Mouse (Mus musculus) left cerebral cortex, adult 11 months (tissue): Measurements from ENCODE around the gene Set.
"Not testable (repeated sequence)": the region's sequence is repeated elsewhere in the genome, so short reads cannot be mapped to it uniquely, and the experiment has no call there.

Source experiments
- DNase-seq: peaks from one replicate; pipeline ENCODE4 v3.0.0; 2022; ENCODE audit warnings: low spot score

Gene Set

DNA sequence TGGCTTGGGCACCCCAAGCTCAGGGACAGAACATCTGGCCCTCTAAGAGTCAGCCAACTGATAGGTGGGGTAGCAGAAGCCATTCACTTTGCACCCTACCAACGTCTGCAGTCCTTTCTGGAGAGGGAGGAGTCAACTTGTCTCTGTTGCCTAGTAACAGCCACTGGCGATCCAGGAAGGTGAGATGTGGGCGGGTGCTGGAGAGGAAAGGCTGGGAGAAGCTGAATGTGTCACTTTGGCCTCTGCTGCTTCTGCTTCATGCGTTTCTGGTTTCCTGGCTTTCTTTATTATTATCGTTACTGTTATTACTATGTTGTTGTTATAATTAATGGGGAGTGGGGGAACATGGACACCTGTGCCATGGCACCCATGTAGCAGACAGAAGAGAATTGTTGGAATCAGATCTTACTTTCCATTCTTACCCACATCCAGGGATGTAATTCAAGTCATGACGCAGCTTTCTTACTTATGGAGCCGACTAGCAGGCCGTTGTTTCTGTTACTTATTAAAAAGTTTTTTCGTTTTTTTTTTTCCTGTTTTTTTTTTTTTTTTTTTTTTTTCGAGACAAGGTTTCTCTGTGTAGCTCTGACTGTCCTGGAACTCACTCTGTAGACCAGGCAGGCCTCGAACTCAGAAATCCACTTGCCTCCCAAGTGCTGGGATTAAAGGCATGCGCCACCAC is at the start of gene Set:
TSS of gene Set (plus strand) at position 156 of the 682 bp plus-strand sequence.
- no peak for DNase-seq

DNA sequence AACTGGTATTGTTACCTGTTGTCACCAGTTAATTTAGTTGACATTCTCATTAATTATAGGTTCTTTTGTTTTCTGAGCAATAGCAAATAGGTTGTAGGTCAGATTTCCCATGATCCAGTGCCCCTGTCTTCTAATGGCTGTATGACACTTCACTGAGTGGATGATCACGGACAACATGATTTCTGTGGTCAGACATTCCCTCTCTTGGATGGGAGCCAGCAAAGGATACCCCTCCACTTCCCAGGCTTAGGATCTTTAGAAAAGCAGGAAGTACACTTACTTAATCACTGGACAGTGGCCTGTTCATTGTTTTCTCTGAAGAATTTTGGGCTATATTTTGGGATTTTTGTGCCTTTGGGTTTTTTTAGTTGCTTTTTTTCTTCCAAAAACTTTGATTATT is 48.1 kb upstream of the Set start:
- DNase-seq: no peak

DNA sequence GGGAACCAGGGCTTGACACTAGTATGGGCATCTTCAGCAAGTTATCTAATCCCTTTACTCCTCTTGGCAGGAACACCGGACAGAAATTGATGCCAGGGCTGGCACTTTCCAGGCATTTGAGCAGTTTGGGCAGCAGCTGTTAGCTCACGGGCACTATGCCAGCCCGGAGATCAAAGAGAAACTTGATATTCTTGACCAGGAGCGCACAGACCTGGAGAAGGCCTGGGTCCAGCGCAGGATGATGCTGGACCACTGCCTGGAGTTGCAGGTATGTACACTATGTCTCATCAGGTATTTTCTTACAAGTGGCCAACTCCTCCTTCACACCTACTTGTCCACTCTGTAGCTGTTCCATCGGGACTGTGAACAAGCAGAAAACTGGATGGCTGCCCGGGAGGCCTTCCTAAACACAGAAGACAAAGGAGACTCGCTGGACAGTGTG is 46.3 kb upstream of the Set start:
- DNase-seq: no peak

DNA sequence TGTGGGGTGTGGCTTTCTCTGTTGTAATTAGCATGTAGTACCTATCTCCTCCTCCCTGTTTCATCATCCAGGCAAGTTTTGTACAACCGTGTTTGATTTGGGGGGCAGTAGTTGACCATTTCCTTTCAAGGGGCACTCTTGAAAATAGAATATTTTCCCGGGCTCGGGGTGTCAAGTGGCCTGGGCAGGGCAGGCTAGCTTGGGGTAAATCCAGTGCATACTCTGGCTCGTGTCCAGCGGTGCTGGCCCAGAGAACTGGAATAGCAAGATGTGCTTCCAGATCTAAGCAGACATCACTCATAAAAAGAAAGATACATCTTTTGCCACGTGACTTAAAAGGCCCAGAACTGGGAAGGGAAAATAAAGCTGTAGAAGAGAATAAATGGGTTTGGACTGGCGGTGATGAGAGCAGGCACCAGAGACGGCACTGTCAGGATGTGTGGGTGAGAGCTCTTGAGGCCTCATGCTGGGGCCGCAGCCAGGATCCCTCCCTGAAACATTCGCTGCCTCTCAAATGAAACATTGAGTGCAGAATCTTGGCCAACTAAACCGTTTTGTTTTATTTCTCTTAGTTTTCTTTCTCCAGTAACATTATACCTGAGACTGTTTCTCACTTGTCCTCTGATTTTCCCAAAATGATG is 42.7 kb upstream of the Set start:
- no peak for DNase-seq

DNA sequence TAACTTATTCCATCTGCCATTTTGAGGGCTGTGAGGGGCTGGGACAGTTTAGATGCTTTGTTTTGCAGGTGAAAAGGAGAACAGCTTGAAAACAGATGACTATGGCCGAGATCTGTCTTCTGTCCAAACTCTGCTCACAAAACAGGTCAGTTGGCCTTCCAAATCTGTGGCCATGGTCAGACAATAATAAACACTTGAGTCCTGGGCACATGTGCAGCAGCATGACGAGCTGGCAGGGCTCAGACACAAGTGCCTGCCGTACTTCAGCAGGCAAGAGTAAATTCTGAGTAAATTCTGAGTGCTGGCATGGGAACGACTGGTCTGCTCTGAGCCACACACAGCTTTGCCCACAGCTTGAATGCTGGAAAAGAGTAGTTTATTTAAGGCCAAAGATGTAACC is 31.7 kb upstream of the Set start:
- no peak for DNase-seq

DNA sequence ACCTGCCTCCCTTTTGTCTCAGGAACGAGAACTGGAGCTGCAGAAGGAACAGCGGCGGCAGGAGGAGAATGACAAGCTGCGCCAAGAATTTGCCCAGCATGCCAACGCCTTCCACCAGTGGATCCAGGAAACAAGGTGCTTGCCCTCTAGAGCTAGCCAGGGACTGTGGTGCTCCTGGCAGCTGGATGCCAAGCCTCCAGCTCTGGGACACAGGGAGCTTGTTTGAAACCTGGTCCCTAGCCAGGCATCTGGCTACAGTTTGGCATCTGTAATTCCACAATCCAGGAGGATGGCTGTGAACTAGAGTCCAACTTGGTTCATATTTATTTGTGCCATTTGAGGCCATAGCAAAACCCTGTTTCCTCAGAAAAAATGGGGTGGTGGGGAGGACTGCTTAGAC is 30.2 kb upstream of the Set start:
- no peak for DNase-seq

DNA sequence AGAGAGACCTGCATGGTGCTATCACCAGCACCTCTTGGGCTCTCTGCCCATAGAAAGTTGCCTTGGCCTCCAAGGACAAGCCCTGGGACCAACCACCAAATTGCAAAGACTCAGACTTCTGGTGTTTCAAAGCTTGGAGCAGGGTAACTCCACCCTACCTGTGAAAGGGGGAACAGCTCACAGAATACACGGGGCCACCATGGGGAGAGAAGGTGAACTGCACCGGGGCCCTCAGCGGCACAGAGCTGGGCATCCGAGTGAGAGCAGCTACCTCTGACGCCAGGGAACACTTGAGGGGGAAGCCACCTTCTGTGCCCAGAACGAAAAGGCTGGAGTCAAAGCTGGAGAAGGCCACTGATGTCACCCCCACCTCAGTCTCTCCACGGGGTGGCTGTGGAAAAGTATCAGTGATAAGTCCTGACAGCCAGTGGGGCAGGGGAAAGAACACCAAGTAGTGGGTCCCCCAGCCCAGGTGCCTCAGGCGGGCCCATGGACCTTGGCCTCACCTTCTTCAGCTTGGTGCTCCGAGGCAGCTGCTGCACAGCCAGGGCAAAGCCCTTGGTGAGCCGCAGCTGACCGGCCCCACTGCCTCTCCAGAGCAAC is 24.8 kb upstream of the Set start:
- no peak for DNase-seq

DNA sequence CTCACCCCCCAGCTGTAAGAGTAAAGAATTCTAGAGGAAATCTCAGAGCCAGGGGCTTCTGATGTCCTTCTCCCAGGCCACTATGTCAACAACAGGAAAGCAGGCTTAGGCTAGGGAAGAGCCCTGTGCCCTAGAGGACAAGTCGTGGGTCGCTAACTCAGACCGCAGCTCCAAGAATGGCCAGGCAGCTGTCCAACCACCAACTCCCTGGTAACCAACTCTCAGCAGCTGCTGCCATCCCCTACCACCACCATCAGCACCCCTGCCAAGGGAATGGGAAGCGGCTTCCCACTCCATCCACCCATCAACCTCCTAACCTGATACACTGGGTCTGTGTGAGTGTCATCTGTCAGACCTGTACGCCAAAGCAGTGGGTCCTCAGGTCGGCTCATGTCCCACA is 24.2 kb upstream of the Set start:
- DNase-seq: no peak

DNA sequence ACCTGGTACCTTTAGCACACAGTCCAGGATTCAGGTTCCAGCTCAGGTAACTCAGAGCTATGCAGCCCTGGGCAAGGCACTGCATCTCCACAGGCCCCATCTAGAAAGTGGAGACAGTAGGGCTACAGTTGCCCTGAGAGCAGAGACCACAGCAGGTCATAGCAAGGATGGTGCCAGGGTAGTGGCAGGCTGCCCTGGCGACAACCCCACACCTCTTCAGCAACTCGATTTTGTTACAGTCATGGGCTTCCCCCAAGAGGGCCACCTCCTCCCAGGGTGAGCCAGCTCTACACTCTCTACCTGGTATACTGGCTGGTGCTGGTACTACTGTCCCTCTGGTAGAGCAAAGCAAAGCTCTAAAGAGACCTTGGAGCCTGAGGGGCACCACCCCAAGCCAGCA is 19.4 kb upstream of the Set start:
- DNase-seq: no peak

DNA sequence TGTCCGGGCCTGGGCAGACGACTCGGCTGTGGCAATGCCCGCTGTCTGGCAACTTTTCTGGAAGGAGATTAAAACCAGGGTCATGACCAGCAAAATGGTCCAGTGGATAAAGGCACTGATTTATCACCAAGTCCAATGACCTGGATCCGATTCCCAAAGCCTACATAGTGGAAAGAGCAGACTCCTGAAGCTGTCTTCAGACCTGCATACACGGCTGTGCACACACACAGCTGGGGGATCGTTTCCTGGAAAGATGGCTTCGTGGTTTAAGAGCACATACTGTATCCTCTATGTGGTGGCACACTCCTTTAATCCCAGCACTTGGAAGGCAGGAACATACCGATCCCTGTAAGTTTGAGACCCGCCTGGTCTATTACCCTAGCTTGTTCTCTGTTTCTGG is 18.8 kb upstream of the Set start:
- DNase-seq: no peak

DNA sequence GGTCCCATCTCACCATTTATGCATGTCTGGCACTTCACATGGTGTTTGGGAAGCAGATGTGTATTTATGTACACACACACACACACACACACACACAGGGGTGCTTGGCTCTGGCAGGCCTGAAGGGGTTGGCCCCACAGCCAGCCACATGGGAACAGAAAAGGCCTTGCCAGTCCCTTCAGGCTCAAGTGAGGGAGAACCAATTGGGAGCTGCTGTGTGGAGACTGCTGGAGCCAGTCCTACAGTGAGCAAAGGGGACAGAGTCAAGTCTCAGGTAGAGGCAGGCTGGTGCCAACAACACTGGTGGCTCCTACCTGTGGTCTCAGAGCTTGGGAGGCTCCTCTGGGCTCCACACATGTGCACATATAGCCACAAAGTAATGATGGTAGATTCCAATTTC is 17.5 kb upstream of the Set start:
- no peak for DNase-seq

DNA sequence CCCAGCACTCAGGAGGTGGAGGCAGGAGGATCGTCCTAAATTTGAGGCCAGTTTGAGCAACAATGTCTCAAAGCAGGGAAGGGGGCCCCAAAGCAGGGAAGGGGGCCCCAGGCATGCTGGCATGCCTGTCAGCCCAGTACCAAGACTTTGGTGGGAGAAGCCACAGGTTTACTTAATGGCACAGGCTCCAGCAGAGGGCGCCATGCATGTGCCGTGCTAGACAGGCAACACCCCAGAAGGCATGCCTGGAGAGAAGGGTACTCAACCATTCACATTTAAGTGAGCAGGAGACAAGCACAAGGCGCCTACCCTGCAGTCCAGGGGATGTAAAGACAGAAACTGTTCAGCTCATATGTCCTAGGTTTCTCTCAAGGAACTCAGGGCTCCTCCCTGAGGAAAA is 14.7 kb upstream of the Set start:
- no peak for DNase-seq

DNA sequence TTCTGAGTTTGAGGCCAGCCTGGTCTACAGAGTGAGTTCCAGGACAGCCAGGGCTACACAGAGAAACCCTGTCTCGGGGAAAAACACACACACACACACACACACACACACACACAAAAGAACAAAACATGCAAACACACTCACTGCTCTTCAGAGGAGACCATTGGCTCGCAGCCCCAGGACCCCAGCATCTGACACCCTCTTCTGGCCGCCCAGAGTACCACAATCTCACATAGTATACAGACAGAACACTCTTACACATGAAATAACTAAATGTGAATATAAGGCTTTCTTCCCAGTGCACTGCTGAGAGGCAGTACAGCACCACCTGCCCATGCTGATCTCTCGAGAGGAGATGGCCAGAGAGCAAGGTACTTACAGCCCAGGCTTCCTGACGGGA is 12.6 kb upstream of the Set start:
- DNase-seq: no peak

DNA sequence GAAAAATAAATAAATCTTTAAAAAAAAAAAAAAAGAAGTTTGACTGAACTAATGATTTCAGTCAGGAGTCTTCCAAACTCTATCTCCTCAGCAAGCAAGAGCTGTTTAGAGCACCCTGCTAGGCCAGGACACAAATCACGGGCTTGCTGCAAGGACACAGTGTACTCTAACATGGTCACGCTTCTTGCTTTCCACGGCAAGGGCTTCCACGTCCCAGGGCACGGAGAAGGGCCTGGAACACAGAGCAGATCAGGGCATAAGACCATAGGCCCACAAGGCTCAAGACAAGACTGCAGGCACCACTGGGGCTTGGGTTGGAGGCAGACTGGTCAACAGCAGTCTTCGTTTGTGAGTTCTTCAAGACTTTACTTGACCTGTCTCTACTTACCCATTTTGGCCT is 10.1 kb upstream of the Set start:
- no peak for DNase-seq

DNA sequence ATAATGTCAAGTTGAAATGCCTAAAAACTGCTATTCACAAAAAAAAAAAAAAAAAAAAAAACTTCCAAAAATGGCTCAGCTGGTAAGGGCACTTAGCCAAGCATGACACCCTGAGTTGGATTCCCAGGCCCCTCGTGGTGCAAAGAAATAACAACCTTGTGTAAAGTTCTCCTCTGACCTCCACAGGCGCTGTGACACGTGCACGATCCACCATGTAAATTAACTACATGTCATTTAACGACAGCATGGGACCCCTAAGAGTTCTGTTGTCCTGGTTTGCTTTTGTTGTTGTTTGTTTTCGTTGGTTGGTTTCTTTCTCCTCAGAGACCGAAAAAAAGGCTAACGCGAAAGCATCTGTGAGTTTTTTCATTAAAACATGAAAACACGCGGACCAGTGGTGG is 9.1 kb upstream of the Set start:
- DNase-seq: no peak

DNA sequence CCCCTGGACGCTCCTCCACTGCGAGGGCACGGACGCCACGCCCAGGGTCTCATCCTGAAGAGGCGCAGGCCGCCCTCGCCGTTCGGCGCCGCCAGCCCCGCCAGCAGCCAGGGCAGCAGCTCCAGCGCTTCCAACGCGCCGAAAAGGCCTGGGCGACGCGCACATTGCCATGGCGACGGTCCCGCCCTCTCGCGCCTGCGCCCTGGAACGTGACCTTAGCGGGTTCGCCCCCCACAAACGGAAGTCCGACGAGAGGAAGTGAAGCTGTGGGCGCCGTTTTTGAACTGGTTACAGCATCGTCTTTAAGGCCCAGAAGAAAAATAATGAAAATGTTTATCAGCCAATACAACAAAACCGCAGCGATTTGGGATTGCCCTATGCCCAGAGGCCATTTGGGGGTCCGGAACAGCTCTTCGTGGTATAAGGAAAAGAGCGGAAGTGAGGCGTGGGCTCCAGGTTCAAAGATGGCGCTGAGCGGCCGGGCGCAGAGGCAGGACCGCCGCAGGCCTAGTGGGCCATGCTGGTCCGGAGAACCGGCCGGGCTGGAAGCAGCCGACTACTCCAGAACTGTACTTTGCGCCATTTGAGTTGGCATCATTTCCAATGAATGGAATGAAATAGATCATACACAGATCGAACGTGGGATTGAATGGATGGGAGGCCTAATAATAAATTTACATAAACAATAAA is 8.3 kb upstream of the Set start, which contains the start of gene Wdr34:
TSS of gene Wdr34 (minus strand) at position 183 of the 690 bp plus-strand sequence.
- DNase-seq: peak; percentile 93

DNA sequence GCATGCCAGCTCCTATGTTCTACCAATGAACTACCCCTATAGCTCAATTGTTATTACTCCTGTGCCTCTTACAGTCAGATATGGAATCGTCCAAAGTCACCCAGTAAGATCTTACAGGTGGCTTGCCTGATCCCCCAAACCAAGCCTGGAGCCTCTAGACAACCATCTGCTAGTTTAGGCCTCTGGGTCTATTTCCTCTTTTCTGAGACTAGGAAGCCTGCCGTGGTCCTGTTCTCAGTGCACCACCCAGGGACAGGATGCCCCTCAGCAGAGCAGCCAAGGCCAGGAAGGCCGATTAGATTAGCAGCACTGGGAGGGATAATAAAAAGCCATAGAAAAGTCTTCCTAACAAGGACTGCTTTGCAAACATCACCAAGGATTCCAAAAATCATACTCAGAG is 7.3 kb upstream of the Set start:
- no peak for DNase-seq

DNA sequence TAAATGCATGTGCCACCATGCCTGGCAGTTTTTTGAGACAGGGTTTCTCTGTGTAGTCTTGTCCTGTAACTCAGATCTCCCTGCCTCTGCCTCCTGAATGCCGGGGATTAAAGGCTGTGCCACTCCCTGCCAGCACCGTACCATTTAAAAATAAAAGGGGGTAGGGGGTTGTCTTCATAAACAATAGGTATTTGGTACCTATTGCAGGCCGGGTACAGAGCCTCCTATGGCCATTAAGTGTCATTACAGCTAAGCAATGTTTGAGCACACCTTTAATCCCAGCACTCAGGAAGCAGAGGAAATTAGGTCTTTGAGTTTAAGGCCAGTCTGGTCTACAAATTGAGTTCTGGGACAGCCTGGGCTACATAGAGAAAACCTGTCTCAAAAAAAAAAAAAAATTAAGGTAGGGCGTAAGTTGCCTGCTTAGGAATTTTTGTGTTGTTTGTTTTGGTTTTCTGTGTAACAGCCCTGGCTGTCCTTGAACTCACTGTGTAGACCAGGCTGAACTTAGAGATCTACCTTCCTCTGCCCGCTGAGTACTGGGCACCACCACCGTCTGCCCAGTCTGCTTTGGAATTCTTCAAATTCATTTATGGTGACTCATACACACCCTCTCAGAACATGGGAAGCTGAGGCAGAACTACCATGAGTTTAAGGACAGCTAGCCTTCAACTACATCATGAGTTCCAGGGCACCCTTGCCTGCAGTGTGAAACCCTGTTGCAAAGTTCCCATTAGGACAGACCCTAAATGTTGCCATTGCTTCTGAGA is 5.0 kb upstream of the Set start:
- no peak for DNase-seq

DNA sequence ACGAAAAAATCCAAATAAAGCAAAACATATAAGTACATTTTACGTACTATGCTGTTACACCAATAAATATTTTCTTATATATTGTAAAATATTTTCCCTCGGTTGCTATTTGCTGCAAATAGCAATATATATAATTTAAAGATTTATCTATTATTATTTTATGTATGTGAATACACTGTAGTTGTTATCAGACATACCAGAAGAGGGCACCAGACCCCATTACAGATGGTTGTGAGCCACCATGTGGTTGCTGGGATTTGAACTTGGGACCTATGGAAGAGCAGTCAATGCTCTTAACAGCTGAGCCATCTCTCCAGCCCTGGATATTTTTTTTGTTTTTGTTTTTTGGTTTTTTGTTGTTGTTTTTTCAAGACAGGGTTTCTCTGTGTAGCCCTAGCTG is 1.9 kb upstream of the Set start:
- not testable (repeated sequence) for DNase-seq

DNA sequence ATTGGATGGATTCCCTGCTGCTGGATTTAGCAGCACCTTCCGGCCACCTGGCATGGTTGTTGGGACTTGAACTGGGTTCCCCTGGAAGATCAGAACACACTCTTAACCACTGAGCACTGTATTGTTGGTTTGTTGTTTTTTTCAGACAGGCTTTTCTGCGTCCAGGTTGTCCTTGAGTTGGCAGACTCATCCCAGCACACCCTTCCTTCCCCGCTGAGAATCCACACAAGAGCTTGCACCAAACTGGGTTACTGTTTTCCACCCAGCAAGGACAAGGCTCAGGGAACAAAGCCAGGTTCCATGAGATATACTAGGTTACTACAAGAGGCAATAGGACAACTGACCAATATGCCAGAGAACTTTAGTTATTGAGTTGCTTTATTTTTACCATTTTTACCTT is 442 bp upstream of the Set start:
- no peak for DNase-seq

DNA sequence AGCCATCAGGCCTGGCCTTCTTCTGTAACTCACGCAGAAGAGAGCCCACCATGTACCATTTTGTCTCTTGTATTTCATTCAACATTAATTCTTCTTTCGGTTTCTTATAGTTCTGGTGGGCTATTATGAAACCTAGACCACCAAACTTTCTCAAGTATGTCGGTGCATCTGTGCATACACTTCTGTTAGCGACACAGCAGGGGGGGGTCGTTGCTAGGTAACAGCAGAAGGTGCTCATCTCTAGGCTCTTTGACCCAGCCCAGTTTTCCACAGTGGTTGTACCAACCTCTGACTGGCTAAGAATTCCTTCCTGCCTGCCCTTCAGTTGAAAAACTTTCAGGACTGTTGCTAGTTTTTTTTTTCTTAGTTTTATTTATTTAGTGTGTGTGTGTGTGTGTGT is 1.2 kb downstream of the Set start:
- DNase-seq: no peak
